Mouse (Mus musculus) c-Kit-positive CD71-positive TER-119-positive erythroid progenitor cells, embryonic 14.5 days (primary cell): Measurements from ENCODE around the gene A630095E13Rik.
"Not testable (repeated sequence)": the region's sequence is repeated elsewhere in the genome, so short reads cannot be mapped to it uniquely, and the experiment has no call there.

Experiments
- DNase-seq: peaks from one replicate; pipeline ENCODE4 v3.0.0-alpha.2; 2013; ENCODE audit warnings: low spot score

The A630095E13Rik gene

DNA sequence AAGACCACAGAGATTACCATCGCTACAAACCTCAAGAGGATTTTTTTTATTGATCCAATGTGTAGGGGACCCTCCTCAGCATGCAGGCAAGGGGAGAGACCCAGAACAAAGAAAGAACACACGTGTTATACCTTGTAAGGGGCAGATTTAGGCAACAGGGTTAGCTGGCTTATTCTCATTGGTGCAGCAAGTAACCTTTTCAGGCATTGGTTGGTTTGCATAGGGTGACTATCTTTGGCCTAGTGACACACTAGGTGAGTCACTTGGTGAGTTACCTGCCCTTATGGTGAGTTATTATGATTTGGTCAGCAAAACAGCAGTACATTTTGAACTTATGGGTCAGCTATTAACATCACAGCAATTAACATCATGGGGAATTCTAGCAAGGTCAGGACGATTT is at the start of gene A630095E13Rik:
TSS of gene A630095E13Rik (minus strand) at position 101 of the 400 bp plus-strand sequence.
- DNase-seq: not testable (repeated sequence)

DNA sequence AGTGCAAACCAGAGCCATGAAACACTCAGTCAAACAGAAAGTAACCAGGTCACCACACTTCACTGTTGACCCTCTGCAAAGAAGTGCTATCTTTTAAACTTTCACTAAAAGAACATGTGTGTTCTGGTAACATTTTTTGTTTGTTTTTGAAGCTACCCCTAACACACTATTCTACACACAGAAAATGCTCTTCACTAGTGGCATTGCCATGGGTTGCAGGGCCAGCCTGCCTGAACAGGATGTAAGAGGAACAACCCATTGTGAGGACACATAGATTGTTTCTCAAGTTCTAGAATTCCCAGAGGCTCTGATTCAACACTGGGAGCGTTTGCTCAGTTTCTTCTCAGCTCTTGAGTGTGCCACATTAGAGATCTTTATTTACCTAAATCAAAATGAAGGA is 49.7 kb upstream of the A630095E13Rik start, which contains the start of gene Acrv1:
TSS of gene Acrv1 (plus strand) at position 301 of the 400 bp plus-strand sequence.
- no peak for DNase-seq

DNA sequence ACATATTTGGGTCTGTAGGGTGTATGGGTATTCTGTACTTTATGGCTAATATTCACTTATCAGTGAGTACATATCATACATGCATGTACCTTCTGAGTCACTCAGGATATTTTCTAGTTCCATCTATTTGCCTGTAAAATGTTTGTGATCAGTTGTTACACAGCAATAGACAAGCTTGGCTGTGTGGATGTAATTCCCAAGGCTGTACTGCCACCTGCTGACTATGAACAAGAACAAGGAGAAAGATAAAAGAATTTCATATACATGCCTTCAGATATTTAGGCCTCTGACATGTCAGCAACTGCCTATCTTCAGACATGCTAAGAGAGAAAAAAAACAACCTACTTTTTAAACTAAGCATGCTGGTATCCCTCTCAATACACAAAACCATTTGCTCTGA is 44.2 kb upstream of the A630095E13Rik start:
- no peak for DNase-seq

DNA sequence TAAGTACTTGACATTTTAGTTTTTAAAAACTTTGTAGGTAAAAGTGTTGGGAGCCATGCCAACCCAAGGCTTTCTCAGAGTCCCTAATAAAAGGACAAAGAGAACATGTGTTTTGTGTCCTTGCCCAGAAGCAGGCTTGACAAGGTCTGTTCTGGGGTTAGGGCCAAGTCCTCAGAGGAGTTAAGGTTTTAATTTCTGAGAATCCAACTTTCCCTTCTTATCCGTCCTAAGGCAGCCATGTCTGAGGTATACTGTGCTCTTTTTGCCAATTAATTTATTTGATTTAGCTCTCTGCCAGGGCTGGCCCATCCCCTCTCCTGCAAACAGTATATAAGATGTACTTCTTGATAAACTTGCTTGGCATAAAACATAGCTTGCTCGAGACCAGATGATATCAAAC is 38.2 kb upstream of the A630095E13Rik start:
- no peak for DNase-seq
